Mouse (Mus musculus) lung, embryonic 15.5 days (tissue): ENCODE results near the gene Gba2. TPM values are rescaled to one million over a fixed set of nuclear protein-coding genes. Genes with fewer than 3 reads are reported as not detected.

ENCODE experiments used
- ATAC-seq: fragments of 200-750 bp; cut with Nextera tagmentation; 2 replicates; pipeline ENCODE4 v1.8.0; 2017; ENCODE audit warnings: moderate number of reproducible peaks, borderline replicate concordance; ENCODE audit not compliant: low FRiP score, low TSS enrichment; ENCODE audit errors: extremely low read depth
- H3K27ac ChIP-seq: fragments of 300-500 bp; sonication (generic); 2 replicates; pipeline ENCODE4 v1.5.1; 2015; ENCODE audit warnings: moderate library complexity, mild to moderate bottlenecking, inconsistent platforms
- H3K27me3 ChIP-seq: fragments of 300-500 bp; sonication (generic); 2 replicates; pipeline ENCODE4 v1.6.1; 2015; ENCODE audit warnings: inconsistent platforms
- H3K36me3 ChIP-seq: fragments of 300-500 bp; sonication (generic); 2 replicates; pipeline ENCODE4 v1.6.1; 2015; ENCODE audit warnings: inconsistent platforms
- H3K4me1 ChIP-seq: fragments of 300-500 bp; sonication (generic); 2 replicates; pipeline ENCODE4 v1.6.1; 2015; ENCODE audit warnings: inconsistent platforms
- H3K4me2 ChIP-seq: fragments of 300-500 bp; sonication (generic); 2 replicates; pipeline ENCODE4 v1.6.1; 2015; ENCODE audit warnings: inconsistent platforms, mild to moderate bottlenecking, moderate library complexity
- H3K4me3 ChIP-seq: fragments of 300-500 bp; sonication (generic); 2 replicates; pipeline ENCODE4 v1.5.1; 2015; ENCODE audit warnings: mild to moderate bottlenecking, inconsistent platforms
- H3K9ac ChIP-seq: fragments of 300-500 bp; sonication (generic); 2 replicates; pipeline ENCODE4 v1.6.1; 2015; ENCODE audit warnings: inconsistent platforms
- H3K9me3 ChIP-seq: fragments of 300-500 bp; sonication (generic); 2 replicates; pipeline ENCODE4 v1.6.1; 2016; ENCODE audit warnings: inconsistent platforms
- WGBS: fragments of 180-500 bp; shearing (Covaris S2); methylation state at CpG from one replicate; pipeline ENCODE4 v1.1.7; 2015; 5-methylcytosine and 5-hydroxymethylcytosine counted together
- polyA plus RNA-seq: library from polyadenylated mRNA; unstranded; fragments of >200 nt; fragmentation: Nextera tagmentation; extraction: Ambion mirVana; gene quantifications from 2 replicates; pipeline ENCODE4 v1.2.1, GENCODE M21; 2015

Gba2 gene
- polyA plus RNA-seq, 1 experiment from 2014 or later, result 21.1 TPM

DNA sequence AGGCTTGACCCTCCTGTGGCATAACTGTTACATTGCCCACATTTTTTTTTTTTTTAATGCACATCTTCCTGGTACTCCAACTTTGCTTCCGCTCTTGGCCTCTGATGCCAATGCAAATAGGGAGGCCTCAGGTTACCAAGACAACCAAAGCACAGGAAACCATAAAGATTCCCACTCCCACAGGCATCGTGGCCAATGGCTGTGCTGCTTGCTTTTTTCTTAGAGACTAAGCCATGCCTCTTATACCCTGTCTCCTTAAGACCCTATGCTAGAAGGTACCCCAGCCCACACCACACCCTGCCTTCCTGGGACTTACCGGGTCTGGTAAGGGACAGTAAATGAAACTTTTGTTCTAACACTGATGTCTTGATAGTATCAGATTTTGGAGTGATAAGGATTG is 14.8 kb upstream of the Gba2 start:
- ATAC-seq, result no peak
- Histone ChIP-seq H3K27me3 (no peaks in the 10 kb centered on the region), H3K36me3 (no peaks in the 10 kb centered on the region), H3K27ac (no peak overlapping the region), H3K4me2 (no peak overlapping the region), H3K4me3 (no peak overlapping the region), H3K4me1 (no peaks in the 10 kb centered on the region), H3K9me3 (no peaks in the 10 kb centered on the region), H3K9ac (no peak overlapping the region)
- WGBS, result 53% methylated on average over 3 of the region's 3 CpGs

DNA sequence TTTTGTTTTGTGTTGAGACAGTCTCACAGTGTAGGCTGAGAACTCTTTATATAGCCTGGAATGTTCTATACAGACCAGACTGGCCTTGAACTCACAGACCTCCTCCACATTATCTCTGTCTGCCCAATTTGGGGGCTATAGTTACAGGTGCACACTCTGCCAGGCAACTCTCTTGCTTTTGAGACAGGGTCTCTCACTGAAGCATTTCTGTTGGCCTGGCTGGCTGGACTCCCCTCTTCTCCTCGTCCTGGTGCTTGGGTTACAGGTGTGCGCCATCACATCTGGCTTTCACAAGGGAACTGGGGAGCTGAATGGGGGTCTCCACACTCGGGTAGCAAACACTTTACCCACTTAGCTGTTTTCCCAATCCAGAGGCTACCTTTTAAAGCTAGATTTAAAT is 13.3 kb upstream of the Gba2 start:
- no peaks in the 10 kb centered on the region for H3K4me1 ChIP-seq
- no peaks in the 10 kb centered on the region for H3K9me3 ChIP-seq
- 64% methylated on average over 3 of the region's 3 CpGs for WGBS
- H3K27ac ChIP-seq, result no peak overlapping the region
- H3K4me2 ChIP-seq, result no peak overlapping the region
- no peak overlapping the region for H3K4me3 ChIP-seq
- no peak for ATAC-seq
- no peaks in the 10 kb centered on the region for H3K36me3 ChIP-seq
- H3K9ac ChIP-seq, result no peak overlapping the region
- no peaks in the 10 kb centered on the region for H3K27me3 ChIP-seq

DNA sequence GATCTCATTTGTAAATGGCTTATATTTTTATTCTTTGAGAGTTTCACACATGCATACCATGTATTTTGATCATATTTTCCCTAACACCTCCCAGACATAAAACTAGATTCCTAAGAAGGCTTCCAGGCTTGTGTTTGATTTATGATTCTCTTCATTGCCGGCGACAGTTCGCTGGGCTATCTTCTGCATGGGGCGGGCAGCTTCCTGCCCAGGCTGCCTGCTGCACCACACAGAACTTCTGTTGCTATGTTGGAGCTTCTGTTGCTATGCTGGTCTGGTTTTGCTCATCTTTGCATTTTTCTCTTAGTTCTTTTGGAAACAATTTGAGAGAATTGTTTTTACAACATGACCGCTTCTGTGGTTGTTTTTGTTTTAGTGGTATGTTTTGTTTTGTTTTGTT is 12.9 kb upstream of the Gba2 start:
- Histone ChIP-seq H3K36me3 (no peaks in the 10 kb centered on the region), H3K9ac (no peak overlapping the region), H3K27me3 (no peaks in the 10 kb centered on the region), H3K4me1 (no peaks in the 10 kb centered on the region), H3K9me3 (no peaks in the 10 kb centered on the region), H3K27ac (no peak overlapping the region), H3K4me3 (no peak overlapping the region), H3K4me2 (no peak overlapping the region)
- no peak for ATAC-seq
- 45% methylated on average over 5 of the region's 5 CpGs for WGBS

DNA sequence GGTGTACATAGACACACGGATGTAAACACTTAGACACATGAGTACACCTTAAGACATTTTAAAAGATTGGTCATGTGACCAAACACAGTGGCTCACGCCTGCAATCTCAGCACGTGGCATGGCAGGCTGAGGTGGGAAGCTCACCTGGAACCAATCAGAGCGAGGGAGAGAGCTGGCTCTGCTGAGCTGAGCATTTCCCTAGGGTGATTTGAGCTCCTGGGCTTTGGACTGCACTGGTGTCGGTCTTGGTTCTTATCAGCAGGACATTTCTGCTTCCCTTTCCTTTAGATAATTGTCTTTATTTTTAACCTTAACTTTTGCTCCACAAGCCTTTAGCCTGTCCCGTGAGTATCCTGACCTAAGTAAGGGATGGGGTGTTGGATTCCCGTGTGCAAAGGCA is 9.0 kb upstream of the Gba2 start:
- no peak overlapping the region for H3K9ac ChIP-seq
- no peaks in the 10 kb centered on the region for H3K27me3 ChIP-seq
- WGBS, result 41% methylated on average over 7 of the region's 7 CpGs
- H3K36me3 ChIP-seq, result peaks cover 14% of the 10 kb centered on the region
- no peak overlapping the region for H3K4me3 ChIP-seq
- ATAC-seq, result no peak
- H3K9me3 ChIP-seq, result no peaks in the 10 kb centered on the region
- no peak overlapping the region for H3K27ac ChIP-seq
- H3K4me2 ChIP-seq, result no peak overlapping the region
- no peaks in the 10 kb centered on the region for H3K4me1 ChIP-seq

DNA sequence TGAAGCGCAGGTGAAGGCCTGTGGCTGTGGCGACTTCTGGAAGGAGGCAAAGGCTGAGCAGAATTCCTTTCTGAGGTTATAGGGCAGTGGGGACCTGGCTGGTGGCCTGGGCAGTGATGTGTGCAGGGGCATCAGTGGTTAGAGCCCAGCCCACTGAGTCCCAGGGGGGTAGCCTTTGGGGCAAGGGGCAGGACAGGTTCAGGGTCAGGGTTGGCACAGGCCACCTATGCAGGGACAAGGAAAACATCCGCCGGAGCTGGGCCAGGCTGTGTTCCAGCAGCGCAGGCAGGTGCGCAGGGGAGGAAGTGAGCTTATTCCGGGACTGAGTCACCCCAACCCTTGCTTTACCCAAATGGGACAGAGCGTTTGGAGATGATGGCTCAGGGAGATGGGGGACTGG is 7.7 kb upstream of the Gba2 start:
- no peaks in the 10 kb centered on the region for H3K9me3 ChIP-seq
- no peak overlapping the region for H3K9ac ChIP-seq
- H3K4me1 ChIP-seq, result no peaks in the 10 kb centered on the region
- H3K4me2 ChIP-seq, result no peak overlapping the region
- H3K27me3 ChIP-seq, result no peaks in the 10 kb centered on the region
- ATAC-seq, result no peak
- H3K36me3 ChIP-seq, result peaks cover 26% of the 10 kb centered on the region
- WGBS, result 71% methylated on average over 8 of the region's 8 CpGs
- H3K27ac ChIP-seq, result no peak overlapping the region
- H3K4me3 ChIP-seq, result no peak overlapping the region

DNA sequence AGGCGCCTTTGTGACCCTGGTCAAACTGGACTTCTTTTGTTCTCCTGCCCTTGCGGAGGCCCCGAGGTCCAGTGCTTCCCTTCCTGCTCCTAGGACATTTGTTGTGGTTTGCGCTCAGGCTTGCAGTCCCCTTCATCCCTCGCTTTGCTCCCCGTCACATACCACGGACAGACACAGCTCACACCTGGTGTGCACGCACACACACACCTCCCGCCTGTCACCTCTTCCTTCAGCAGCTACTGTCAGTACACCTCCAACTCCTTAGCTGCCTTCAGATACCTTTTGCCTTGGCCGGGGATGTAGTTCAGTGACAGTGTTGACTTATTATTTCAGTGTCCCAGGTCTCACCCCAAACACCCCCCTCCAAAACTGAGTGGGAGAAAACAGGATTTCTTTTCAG is 7.0 kb upstream of the Gba2 start:
- H3K9ac ChIP-seq, result no peak overlapping the region
- no peaks in the 10 kb centered on the region for H3K9me3 ChIP-seq
- no peak overlapping the region for H3K27ac ChIP-seq
- WGBS, result 28% methylated on average over 10 of the region's 10 CpGs
- no peaks in the 10 kb centered on the region for H3K27me3 ChIP-seq
- H3K4me2 ChIP-seq, result no peak overlapping the region
- H3K36me3 ChIP-seq, result peaks cover 34% of the 10 kb centered on the region
- no peak overlapping the region for H3K4me3 ChIP-seq
- H3K4me1 ChIP-seq, result no peaks in the 10 kb centered on the region
- ATAC-seq, result no peak

DNA sequence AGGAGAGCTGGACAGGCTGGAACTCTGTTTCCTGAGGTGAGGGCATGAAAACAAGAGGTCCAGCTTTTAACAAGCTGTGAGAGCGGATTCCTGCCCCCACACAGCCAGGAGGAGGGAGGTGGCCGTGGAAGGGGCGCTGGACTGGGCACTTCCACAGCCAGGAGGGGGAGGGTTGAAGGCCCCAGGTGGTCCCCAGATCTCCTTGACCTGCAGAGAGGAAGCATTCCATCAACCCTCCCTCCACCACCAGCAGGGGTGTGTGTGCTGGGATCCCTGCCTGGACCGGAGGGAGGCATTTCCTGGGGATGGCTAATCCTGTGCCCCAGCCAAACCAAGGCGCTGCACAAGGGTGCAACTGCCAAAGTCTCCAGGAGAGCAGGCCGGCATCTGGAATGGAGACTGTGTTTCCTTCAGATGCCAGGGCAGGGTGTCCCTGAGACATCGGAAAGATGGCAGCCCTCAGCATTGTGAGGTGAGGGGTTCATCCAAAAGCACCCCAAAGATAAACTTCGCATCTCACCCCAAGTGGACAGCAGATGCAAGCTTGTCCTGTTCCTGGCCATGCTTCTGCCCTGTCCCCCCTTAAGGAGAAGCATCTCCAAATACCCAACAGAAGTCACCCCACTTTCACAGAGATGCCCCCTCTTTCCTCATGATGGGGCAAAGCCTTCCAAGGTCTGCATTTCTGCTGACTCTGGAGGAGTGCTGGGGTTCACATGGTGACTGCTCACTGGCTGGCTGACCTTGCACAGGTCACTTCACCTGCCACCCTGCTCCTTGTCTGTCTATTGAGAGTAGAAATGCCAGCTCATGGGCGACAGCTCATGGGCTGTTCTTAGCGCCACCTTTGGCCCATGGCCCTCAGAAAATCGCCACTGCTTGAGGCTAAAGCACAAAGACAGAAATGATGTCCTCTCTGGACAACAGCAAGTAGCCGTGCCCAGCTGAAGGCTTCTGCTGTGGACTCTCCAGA is 6.1 kb upstream of the Gba2 start, which contains the start of gene Msmp:
Gene Msmp, minus strand, starts transcription at position 51 of the 973 bp plus-strand sequence.
- 57% methylated on average over 12 of the region's 12 CpGs for WGBS
- no peak within 1 kb of the TSS for H3K27ac ChIP-seq
- no peaks in the 10 kb centered on the region for H3K27me3 ChIP-seq

DNA sequence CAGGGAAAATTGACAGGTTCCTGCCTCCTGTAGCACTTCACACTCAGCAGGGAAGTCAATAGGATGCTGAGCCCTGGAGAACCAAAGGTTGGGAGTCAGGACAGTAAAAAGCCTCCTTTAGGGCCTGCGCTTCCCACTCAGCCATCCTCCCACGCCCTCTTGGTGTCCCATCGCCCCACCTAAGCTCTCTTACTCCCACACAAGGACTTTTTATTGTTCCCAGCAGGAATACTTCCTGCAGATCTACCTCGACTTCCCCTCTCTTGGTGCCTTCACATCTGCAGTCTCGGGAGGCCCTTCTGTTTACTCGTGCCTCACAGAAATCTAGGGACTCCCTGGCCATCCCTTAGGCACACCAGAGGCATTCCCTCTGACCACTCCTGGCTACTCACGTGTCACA is 4.7 kb upstream of the Gba2 start:
- Histone ChIP-seq H3K27me3 (no peaks in the 10 kb centered on the region), H3K4me3 (no peak overlapping the region), H3K36me3 (peaks cover 36% of the 10 kb centered on the region), H3K4me2 (no peak overlapping the region), H3K4me1 (peaks cover 11% of the 10 kb centered on the region), H3K9ac (no peak overlapping the region), H3K9me3 (no peaks in the 10 kb centered on the region), H3K27ac (no peak overlapping the region)
- ATAC-seq, result no peak
- WGBS, result 61% methylated on average over 7 of the region's 7 CpGs

More for the DNA sequence above, 6.1 kb upstream of the Gba2 start, which contains the start of gene Msmp:
- H3K4me2 ChIP-seq, result no peak within 1 kb of the TSS
- ATAC-seq, result no peak
- H3K4me1 ChIP-seq, result peaks cover 5% of the 10 kb centered on the region
- H3K9me3 ChIP-seq, result no peaks in the 10 kb centered on the region
- H3K36me3 ChIP-seq, result peaks cover 36% of the 10 kb centered on the region
- no peak within 1 kb of the TSS for H3K4me3 ChIP-seq
- H3K9ac ChIP-seq, result no peak within 1 kb of the TSS

DNA sequence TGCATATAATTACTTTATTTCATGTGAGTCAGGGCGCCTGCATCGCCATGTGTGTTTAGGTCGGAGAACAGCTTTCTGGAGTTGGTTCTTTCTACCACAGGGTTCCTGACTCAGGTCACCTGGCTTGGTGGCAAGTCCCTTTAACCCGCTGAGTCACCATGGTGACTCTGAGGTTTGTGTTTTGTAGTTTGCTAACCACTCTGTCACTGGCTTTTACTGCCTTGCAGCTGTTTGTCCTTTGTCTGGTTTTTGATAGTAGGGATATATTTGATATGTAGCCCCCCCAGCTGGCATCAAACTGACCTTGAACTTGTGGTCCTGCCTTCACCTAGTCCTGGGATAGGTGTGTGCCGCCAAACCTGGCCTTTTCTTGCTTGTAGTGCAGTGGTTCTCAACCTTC is 3.6 kb upstream of the Gba2 start:
- no peak overlapping the region for H3K9ac ChIP-seq
- no peak overlapping the region for H3K27ac ChIP-seq
- H3K4me1 ChIP-seq, result peaks cover 19% of the 10 kb centered on the region
- H3K4me2 ChIP-seq, result no peak overlapping the region
- peaks cover 36% of the 10 kb centered on the region for H3K36me3 ChIP-seq
- 88% methylated on average over 5 of the region's 5 CpGs for WGBS
- no peak overlapping the region for H3K4me3 ChIP-seq
- H3K27me3 ChIP-seq, result no peaks in the 10 kb centered on the region
- no peak for ATAC-seq
- no peaks in the 10 kb centered on the region for H3K9me3 ChIP-seq

DNA sequence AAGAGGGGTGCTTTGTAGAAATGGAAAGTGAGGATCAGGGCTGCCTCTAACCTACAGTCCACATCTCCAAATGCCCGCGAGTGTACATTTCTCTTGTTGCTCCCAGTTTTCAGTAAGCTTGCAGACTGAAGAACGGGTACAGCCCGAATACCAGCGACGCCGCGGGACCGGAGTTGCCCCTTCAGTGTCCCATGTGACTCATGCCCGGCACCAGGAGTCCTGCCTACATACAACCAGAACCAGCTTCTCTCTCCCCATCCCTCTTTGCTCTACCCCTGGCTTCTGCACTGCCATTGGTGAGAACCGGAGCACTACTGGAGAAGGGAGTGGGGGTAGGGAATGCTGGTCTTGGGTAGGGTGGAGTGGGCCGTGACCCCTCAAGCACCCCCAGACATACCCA is 2.7 kb upstream of the Gba2 start:
- H3K4me1 ChIP-seq, result peaks cover 28% of the 10 kb centered on the region
- H3K9ac ChIP-seq, result no peak overlapping the region
- no peaks in the 10 kb centered on the region for H3K27me3 ChIP-seq
- no peak overlapping the region for H3K4me2 ChIP-seq
- H3K36me3 ChIP-seq, result peaks cover 36% of the 10 kb centered on the region
- no peak overlapping the region for H3K27ac ChIP-seq
- ATAC-seq, result no peak
- no peaks in the 10 kb centered on the region for H3K9me3 ChIP-seq
- WGBS, result 94% methylated on average over 12 of the region's 12 CpGs
- no peak overlapping the region for H3K4me3 ChIP-seq

DNA sequence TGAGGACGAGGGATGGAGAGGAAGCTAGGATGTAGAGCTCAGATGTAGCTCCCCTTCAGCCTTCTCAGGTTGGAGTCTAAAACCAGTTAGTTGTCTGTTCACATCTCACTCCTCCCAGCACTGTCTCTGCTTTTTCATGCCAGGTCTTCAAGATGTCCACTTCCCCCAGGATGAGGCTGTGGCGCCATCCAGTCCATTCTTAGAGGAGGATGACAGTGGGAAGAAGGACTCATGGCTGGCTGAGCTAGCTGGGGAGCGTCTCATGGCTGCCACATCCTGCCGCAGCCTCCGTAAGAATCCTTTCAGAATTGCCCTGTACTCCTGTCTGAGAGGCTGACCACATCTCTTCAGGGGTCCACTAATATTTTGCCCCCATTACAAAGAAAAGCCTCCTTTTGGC is 2.0 kb upstream of the Gba2 start:
- Histone ChIP-seq H3K4me1 (peaks cover 33% of the 10 kb centered on the region), H3K4me2 (no peak overlapping the region), H3K4me3 (no peak overlapping the region), H3K9me3 (no peaks in the 10 kb centered on the region), H3K27ac (no peak overlapping the region), H3K27me3 (no peaks in the 10 kb centered on the region), H3K36me3 (peaks cover 36% of the 10 kb centered on the region), H3K9ac (no peak overlapping the region)
- no peak for ATAC-seq
- 95% methylated on average over 5 of the region's 5 CpGs for WGBS

DNA sequence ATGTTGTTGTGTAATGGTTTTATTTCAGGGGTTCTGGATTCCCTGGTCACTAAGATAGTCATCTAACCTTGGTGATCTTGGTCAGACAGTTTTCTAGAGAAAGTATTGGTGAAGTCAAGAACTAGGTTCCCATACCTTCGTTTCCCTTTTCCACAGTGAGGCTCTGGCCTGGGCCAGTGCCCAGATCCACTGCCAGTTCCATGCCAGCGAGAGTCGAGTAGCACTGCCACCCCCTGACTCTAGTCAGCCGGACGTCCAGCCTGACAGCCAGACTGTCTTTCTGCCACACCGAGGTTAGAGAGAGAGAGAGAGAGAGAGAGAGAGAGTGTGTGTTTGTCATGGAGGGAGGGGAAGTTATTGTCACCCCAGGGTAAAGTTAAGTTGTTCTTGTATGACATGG is 1.1 kb upstream of the Gba2 start:
- ATAC-seq, result no peak
- Histone ChIP-seq H3K9me3 (no peaks in the 10 kb centered on the region), H3K4me1 (peaks cover 38% of the 10 kb centered on the region), H3K9ac (peak overlapping the region; percentile 84), H3K4me3 (peak overlapping the region; percentile 95), H3K27me3 (no peaks in the 10 kb centered on the region), H3K4me2 (peak overlapping the region; percentile 93), H3K36me3 (peaks cover 36% of the 10 kb centered on the region), H3K27ac (no peak overlapping the region)
- 72% methylated on average over 6 of the region's 6 CpGs for WGBS
